Mouse (Mus musculus) adrenal gland, postnatal 25 days (tissue): ENCODE data around the gene Myg1. TPM values are rescaled to one million over a fixed set of nuclear protein-coding genes. Genes with fewer than 3 reads are reported as not detected.

Experiments used
- DNase-seq: peaks from one replicate; pipeline ENCODE4 v3.0.0; 2021; ENCODE audit warnings: mixed read lengths
- total RNA-seq: library from RNA; stranded (reverse); gene quantifications from 2 replicates; pipeline ENCODE4 v1.2.3, GENCODE M21; 2021

Myg1 gene
- total RNA-seq, 1 experiment from 2014 or later: 77.8 TPM

DNA sequence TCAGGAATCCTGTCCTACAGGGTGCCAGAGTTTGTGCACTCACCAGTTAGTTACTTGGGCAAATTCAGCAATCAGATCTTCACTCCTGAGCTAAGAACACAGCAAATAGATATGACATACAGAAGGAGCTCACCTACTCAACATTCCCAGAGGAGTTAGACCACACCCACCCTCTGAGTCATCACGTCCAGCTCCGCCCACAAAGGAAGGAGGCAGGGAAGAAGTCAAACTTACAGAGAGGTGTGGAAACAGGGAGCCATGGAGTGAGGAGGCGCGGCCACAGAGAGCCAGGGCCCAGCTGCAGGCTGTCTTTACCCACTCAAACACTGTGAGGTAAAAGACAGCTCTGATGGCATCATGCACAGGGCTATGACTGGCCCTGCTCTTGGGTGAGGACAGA, 14.9 kb downstream of the Myg1 start:
- DNase-seq: no peak

- DNase-seq: peak; percentile 96
Measured at GRCm38 (mm10) chr15:102350138-102350941, 18.8 kb downstream of the Myg1 start, which contains the start of gene Aaas. Aaas (minus strand) TSS chr15:102350771.

GRCm38 (mm10) chr15:102350942-102351291, 19.4 kb downstream of the Myg1 start:
- no peak for DNase-seq

DNA sequence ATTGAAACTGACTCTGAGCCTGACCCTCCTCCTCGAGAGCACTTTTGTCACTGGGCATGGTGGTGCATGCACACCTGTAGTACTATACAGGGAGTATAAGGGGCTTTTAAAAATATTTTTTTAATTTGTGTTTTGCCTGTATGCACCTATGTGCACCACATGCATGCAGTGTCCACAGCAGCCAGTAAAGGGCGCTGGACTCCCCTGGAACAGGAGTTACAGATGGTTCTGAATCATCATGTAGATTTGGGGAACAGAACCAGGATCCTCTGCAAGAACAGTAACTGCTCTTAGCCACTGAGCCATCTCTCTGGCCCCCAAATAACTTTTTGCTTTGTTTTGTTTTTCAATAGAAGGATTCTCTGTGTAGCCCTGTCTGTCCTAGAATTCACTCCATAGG, 20.7 kb downstream of the Myg1 start:
- DNase-seq: no peak

GRCm38 (mm10) chr15:102353986-102354385, 22.5 kb downstream of the Myg1 start:
- no peak for DNase-seq

DNA sequence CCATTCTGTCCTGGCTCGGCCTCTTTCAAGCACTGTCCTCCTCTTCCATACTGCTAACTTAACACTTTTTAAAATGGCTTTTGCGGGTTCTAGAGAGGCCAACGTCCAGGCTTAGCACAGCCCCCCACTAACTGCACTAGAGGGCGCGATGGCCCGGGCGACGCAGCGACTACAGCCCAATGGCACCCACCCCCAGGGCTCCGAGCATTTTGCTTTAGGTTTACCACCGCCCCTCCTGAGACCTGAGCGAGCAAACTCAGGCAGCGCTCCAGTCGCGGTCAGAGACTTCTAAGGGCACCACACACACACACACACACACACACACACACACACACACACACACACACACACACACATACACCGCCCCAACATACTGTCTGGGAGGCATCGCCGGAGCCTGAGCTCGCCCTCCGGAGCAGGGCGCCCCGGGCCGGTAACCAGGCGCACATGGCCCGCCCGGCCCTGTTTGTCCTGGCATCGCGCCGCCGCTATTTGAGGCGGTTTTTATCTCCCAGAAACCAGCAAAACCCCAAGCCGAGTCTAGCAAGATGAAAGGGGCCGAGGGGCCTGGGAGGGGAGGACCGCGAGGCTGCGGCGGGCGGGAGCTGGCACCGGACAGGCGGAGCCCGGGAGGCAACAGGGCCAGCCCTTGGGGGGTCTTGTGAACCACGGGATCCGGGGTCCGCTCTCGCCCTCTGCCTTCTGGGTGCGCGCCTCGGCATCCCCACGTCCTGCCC, 23.8 kb downstream of the Myg1 start:
- peak; percentile 57 for DNase-seq

GRCm38 (mm10) chr15:102355871-102356441, 24.4 kb downstream of the Myg1 start:
- DNase-seq: no peak

DNA sequence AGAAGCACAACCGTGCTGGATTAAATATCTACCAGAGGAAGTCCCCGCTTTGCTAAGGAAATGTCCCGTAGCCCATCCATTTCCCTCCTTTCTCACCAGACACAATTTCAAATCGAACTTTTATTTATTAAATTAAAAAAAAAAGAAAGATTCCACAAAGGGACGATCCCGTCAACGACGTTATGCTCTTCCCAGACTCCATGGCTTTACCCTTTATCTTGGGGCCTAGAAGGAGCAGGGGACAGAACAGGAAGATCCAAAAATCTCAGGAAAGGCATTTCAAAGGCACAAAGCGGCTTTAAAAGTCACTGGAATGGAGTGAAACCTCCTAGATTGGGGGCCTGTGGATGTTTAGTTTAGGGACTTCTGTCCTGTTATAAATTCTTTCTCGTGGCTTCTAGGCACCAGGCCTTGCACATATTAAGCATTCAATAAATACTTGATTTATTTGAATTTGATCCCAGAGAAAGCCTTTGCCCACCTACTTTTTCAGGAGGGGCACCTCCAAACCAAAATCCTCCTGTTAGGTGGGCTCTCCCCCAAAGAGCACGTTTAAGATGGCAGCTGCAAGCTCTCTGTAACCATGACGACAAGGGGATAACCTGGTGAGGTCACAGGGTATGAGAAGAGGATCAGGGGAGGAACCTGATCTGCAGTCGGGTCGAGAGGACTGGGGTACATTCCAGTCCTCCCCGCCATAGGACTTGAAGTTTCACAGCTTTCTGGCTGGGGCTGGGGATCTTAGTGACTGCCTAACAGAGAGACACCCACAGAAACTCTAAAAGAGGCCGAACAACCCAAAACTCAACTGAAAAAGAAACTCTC, 25.2 kb downstream of the Myg1 start:
- DNase-seq: no peak

GRCm38 (mm10) chr15:102358126-102358525, 26.6 kb downstream of the Myg1 start:
- DNase-seq: no peak

DNA sequence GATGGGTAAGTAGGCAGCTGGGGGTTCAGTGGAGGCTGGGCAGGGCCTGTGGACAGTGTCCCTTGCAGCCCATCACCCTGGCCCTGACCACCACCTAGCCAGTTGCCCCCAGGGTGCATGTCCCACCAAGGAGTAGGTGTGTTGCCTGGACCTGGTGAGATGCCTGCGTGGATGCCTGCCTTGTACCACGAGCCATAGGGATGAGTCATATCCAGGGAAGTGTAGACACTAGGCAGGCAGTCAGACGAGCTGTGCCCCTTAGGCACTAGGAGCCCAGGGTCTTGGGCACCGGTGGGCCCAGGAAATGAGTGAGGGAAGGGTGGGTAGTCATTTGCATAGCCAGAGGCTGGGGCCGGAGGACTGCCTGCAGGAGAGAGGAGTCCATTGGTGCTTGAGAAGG, 27.3 kb downstream of the Myg1 start:
- DNase-seq: no peak

- DNase-seq: no peak
Measured at GRCm38 (mm10) chr15:102362648-102363047, 31.1 kb downstream of the Myg1 start.

DNA sequence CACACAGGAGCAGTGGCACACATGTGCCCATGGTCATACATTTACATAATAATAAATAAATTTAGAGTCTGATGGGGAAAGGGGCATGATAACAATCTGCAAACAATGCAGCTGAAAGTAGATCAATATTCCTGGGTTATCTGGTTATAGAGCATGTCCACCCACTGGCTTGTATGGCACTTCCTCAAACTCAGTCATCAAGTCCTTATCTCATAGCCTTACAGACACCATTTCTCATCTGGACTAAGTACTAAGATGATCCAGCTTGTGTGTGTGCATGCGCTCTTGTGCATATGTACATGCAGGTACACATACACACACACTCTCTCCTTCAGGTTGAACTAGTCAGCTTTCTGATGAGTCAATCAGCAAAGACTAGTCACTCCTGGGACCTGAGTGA, 33.2 kb downstream of the Myg1 start:
- DNase-seq: no peak

- DNase-seq: no peak
Measured at GRCm38 (mm10) chr15:102366238-102366637, 34.7 kb downstream of the Myg1 start.

- no peak for DNase-seq
Measured at GRCm38 (mm10) chr15:102366733-102367344, 35.3 kb downstream of the Myg1 start, which contains the start of gene Sp7. Sp7 (minus strand) TSS chr15:102367182.

DNA sequence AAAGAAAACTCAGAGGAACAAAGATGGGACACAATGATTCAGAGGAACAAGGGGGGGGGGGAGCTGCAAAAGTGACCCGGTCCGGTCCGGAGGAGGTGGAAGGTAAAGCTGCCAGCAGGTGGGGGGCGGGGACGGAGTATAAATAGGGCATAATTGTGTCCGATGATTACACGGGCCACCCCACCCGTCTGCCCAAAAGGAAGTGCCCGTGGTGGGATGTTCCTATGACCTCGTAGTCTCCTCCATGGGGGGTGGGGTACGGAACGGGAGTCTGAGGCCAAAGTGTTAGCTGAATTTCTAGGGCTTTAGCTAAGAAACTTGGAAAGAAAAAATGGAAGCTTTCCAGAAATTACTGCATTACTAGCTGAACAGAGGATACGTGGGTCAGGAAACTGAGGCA, 38.5 kb downstream of the Myg1 start:
- no peak for DNase-seq

DNA sequence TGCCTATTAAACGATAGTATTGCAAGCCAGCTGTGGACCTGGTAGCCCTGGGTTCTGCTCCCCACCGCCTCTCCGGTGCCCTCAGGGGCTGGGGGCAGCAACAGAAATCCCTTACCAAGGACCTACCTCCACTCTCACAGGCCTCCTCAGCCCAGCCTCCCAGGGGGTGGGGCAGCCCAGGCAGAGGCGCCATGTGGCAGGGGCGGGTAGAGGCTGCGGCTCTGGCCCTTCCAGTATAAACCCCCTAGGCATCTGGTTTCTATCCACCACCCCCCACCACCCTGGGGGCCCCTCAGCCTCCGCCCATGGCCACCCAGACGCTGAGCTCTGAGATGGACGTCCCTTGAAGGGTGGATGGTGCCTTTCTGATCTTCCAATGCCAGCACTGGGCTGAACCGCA, 39.2 kb downstream of the Myg1 start:
- DNase-seq: no peak

- peak; percentile 65 for DNase-seq
Measured at GRCm38 (mm10) chr15:102376453-102377162, 45.1 kb downstream of the Myg1 start.

DNA sequence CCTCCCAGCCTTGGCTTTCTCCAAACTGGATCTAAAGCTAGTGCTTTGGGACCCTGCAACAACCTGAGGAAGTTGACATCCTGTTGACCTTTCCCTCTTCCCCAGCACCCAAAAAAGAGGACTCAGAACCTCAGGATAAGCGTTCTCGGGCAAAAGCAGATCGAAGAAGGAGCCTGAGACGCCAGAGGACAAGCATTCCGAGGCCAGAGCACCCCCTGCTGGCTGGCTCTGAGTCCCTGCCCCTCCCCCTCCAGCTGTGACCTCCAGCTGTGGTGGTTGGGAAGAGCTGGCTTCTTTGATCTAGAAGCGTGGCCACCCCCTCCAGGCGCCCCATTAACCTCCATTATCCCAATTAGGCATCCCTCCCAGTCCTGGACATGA, 45.6 kb downstream of the Myg1 start:
- DNase-seq: peak; percentile 88

- peak; percentile 50 for DNase-seq
Measured at GRCm38 (mm10) chr15:102377810-102378262, 46.3 kb downstream of the Myg1 start.

GRCm38 (mm10) chr15:102381575-102381974, 50.1 kb downstream of the Myg1 start:
- DNase-seq: peak; percentile 88

DNA sequence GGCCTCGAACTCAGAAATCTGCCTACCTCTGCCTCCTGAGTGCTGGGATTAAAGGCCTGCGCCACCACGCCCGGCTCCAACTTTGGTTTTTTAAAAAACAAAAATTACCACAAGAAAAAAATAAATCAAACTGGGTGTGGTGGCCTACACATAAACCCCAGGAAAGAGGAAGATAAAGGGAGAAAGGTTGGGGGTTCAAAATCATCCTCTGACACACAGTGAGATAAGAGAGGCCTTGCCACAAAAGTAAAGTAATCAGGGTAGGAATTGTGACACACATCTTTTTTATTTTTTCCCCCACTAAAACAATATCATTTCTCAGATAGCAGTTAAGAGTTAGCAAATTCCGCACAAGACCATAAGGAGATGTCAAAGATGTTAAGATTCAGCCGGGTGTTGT, 52.2 kb downstream of the Myg1 start:
- DNase-seq: no peak
